10 mouse cellular contexts compared by ENCODE assay signal in genomic region chr11:106098223-106098622, GRCm38 (mm10). TPM values are rescaled to one million over a fixed set of nuclear protein-coding genes. Genes with fewer than 3 reads are reported as not detected.
A peak's percentile ranks its signal among the peaks of the same experiment; 100 is the strongest.
DNase-seq lines count a peak whose midpoint lies in the region; TF ChIP-seq lines count a peak whose summit lies in the region.
"Had no signal": no experiment of that assay in that cellular context is flagged by ENCODE, and none has a peak within 500 bp of the region (broad histone marks: within the 10 kb centered on the region; RNA-seq: fewer than 3 reads in every experiment).

No protein-coding gene starts in this region.

- intact Hi-C loops in heart, postnatal 25 days (cut with DNase I): no loop called here
- intact Hi-C loops in left cerebral cortex, adult 2 months (cut with DNase I): no loop called here

- TF ChIP-seq CTCF in left cerebral cortex, adult 2 months (IDR thresholded peaks at IDR 0.05): no peak

- no peak overlapping the region for H3K4me3 ChIP-seq in left cerebral cortex, adult 2 months
- H3K4me3 ChIP-seq: forebrain, embryonic 13.5 days; liver, embryonic 13.5 days had no signal

- H3K27ac ChIP-seq in left cerebral cortex, adult 2 months: no peak overlapping the region
- H3K27ac ChIP-seq: forebrain, embryonic 13.5 days; liver, embryonic 13.5 days had no signal

- DNase-seq in heart, adult 11 months: peak; percentile 94
- DNase-seq in heart, postnatal 25 days (ENCODE audit: low spot score): no peak
- peak; percentile 74 for DNase-seq in 416B (ENCODE audit: low read depth)
- DNase-seq in heart, adult 8-10 months (ENCODE audit: low spot score): peak; percentile 71
- peak; percentile 44 for DNase-seq in kidney, postnatal 14 days
- DNase-seq in left cerebral cortex, adult 2 months (ENCODE audit: extremely low spot score in 1 of 2, low spot score in 2 of 2): no peak
- no peak for DNase-seq in spleen, adult 12 weeks (ENCODE audit: low spot score)
- no peak for DNase-seq in cerebellum, adult 9-10 months
- DNase-seq: liver, embryonic 13.5 days had no signal

RNA-seq across cellular contexts. Expression of gene Map3k3, which starts 13.8 kb away (rescaled TPM):
- total RNA-seq in heart, postnatal 25 days (2021): 10 to 100 TPM; 35.7 to 42.7 TPM
- 10 to 100 TPM; 34.7 to 38.5 (median 36.1) TPM for total RNA-seq in heart, adult 8-10 months (2022)
- 10 to 100 TPM; 29.5 to 31.7 TPM for total RNA-seq in left cerebral cortex, adult 2 months (2021)

RNA-seq across cellular contexts. Expression of gene Taco1, which starts 32.4 kb away (rescaled TPM):
- 10 to 100 TPM; 68.3 to 71.5 TPM for total RNA-seq in heart, postnatal 25 days (2021)
- 10 to 100 TPM; 56.4 to 73.0 (median 65.0) TPM for total RNA-seq in heart, adult 8-10 months (2022)
- 10 to 100 TPM; 18.0 to 20.2 TPM for total RNA-seq in left cerebral cortex, adult 2 months (2021)

Comparison
In these comparisons a context has a peak if more than half of its experiments do, and no peak if none do; other contexts are left out.
1. DNase-seq: peak in heart, adult 11 months (single experiment), 416B (single experiment), heart, adult 8-10 months (single experiment) and kidney, postnatal 14 days (single experiment); none in heart, postnatal 25 days (single experiment), left cerebral cortex, adult 2 months (0 of 2), spleen, adult 12 weeks (single experiment) and cerebellum, adult 9-10 months (single experiment).